Mouse (Mus musculus) heart, embryonic 11.5 days (tissue): ENCODE results near the gene Oasl1. TPM values are rescaled to one million over a fixed set of nuclear protein-coding genes. Genes with fewer than 3 reads are reported as not detected.
"Not testable (repeated sequence)": the region's sequence is repeated elsewhere in the genome, so short reads cannot be mapped to it uniquely, and the experiment has no call there.

ENCODE experiments used
- ATAC-seq: fragments of 200-750 bp; cut with Nextera tagmentation; replicated peaks from 2 replicates; pipeline ENCODE4 v1.8.0; 2017; ENCODE audit warnings: moderate library complexity; ENCODE audit not compliant: insufficient number of reproducible peaks, low FRiP score, low TSS enrichment
- H3K27ac ChIP-seq: fragments of 300-500 bp; sonication (generic); 2 replicates; pipeline ENCODE4 v1.5.1; 2014; ENCODE audit warnings: mild to moderate bottlenecking, low read depth, low read length
- H3K27me3 ChIP-seq: fragments of 300-500 bp; sonication (generic); 2 replicates; pipeline ENCODE4 v1.6.1; 2014; ENCODE audit warnings: mild to moderate bottlenecking, low read length, mixed read lengths; ENCODE audit not compliant: control insufficient read depth, insufficient read depth
- H3K36me3 ChIP-seq: fragments of 300-500 bp; sonication (generic); 2 replicates; pipeline ENCODE4 v1.6.1; 2014; ENCODE audit warnings: mild to moderate bottlenecking, low read length, moderate library complexity, mixed read lengths; ENCODE audit not compliant: control insufficient read depth, insufficient read depth
- H3K4me1 ChIP-seq: fragments of 300-500 bp; sonication (generic); 2 replicates; pipeline ENCODE4 v1.6.1; 2014; ENCODE audit warnings: low read length; ENCODE audit not compliant: control insufficient read depth, insufficient read depth
- H3K4me2 ChIP-seq: fragments of 300-500 bp; sonication (generic); 2 replicates; pipeline ENCODE4 v1.6.1; 2014; ENCODE audit warnings: mild to moderate bottlenecking, moderate library complexity
- H3K4me3 ChIP-seq: fragments of 300-500 bp; sonication (generic); 2 replicates; pipeline ENCODE4 v1.5.1; 2014; ENCODE audit warnings: low read depth, low read length
- H3K9ac ChIP-seq: fragments of 300-500 bp; sonication (generic); 2 replicates; pipeline ENCODE4 v1.6.1; 2014; ENCODE audit warnings: mild to moderate bottlenecking, low read depth, low read length, moderate library complexity
- H3K9me3 ChIP-seq: fragments of 300-500 bp; sonication (generic); replicated peaks from 2 replicates; pipeline ENCODE4 v1.6.1; 2016; ENCODE audit warnings: low read length; ENCODE audit not compliant: control insufficient read depth
- WGBS: fragments of 180-500 bp; shearing (Covaris S2); extraction: QIAGEN DNeasy Blood & Tissue Kit; methylation state at CpG from one replicate; pipeline ENCODE4 v1.1.7; 2014; ENCODE audit not compliant: insufficient replicate concordance; 5-methylcytosine and 5-hydroxymethylcytosine counted together
- polyA plus RNA-seq: library from polyadenylated mRNA; unstranded; fragments of >200 nt; fragmentation: Nextera tagmentation; extraction: Ambion mirVana; gene quantifications from 2 replicates; pipeline ENCODE4 v1.2.1, GENCODE M21; 2014

The Oasl1 gene
- 0.30 and 0.37 TPM in 2 replicates for polyA plus RNA-seq

DNA sequence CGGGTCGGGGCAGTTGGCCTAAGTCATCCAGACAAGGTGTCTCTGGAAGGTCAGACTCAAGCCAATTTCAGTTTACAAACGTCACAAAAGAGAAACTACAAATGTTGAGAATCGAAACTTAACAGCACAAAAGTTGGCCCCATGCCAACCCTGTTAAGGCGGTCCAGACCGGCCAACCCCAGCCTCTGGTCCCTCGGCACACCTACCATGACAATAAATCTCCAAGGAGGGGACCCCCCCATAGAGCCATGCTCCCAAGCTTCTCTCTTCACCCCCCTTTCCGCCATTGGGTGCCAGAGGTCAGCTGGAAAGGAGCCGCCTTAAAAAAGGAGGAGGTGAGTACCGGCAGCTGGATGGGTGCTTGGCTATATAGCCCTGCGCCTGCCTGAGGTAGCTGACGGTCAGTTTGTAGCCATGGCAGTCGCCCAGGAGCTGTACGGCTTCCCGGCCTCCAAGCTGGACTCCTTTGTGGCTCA lies at the start of gene Oasl1:
TSS of gene Oasl1 (plus strand) at position 243 of the 476 bp plus-strand sequence.
- WGBS, result 52% methylated on average over 15 of the region's 15 CpGs

DNA sequence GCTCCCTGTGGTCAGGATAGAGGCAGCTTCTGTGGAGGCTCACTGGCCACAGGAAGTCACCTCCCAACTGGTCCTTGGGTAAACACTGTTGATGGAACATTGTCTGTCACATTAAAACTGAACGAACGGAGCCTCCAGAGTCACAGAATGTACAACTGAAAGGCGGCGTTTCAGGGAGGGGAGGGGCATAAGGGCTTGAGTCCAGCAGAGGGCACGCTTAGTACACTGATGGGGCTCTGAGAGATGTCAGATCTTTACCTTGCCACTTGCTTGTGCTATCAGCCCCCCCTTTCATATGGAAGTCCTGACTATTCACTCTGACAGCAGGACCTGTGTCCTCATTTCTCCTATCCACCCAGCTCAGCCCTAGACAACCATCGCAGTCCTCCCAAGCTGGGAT lies 47.2 kb upstream of the Oasl1 start:
- H3K4me2 ChIP-seq, result peak overlapping the region; percentile 25; the same call in 1 of the 2 replicates
- no peak overlapping the region for H3K27ac ChIP-seq
- no peak overlapping the region for H3K4me3 ChIP-seq
- ATAC-seq, result no peak
- no peak overlapping the region for H3K9ac ChIP-seq
- no peaks in the 10 kb centered on the region for H3K9me3 ChIP-seq
- 41% methylated on average over 6 of the region's 6 CpGs for WGBS
- H3K27me3 ChIP-seq, result peaks cover 3% of the 10 kb centered on the region; the same call in 1 of the 2 replicates
- no peaks in the 10 kb centered on the region for H3K36me3 ChIP-seq
- H3K4me1 ChIP-seq, result no peaks in the 10 kb centered on the region

More for the DNA sequence above, at the start of gene Oasl1:
- 0 out of 2 replicates have a peak, but pooled peaks cover 4% of the 10 kb centered on the region for H3K4me1 ChIP-seq
- no peaks in the 10 kb centered on the region for H3K36me3 ChIP-seq
- peak within 1 kb of the TSS; percentile 36 for H3K4me2 ChIP-seq
- no peak for ATAC-seq
- H3K9ac ChIP-seq, result no peak within 1 kb of the TSS
- H3K4me3 ChIP-seq, result no peak within 1 kb of the TSS
- H3K9me3 ChIP-seq, result no peaks in the 10 kb centered on the region
- H3K27me3 ChIP-seq, result no peaks in the 10 kb centered on the region
- H3K27ac ChIP-seq, result no peak within 1 kb of the TSS

DNA sequence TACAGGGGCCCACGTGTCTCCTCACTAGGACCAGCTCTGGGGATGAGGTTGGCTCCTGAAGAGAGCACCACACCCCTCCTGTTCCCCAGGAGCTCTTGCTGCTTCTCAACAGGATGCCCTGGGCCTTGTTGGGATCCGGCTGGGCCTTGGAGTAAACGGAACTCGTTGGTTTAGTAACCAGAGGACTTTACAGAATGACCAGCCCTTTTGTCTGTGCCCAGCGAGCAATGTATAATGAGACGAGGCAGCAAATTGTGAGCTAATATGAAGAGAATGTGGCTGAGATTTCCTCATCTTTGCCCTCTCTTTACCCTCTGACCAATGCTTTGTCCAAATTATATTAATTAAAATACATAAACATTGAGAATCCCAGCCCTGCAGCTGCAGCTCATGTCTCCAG lies 46.7 kb upstream of the Oasl1 start:
- no peaks in the 10 kb centered on the region for H3K4me1 ChIP-seq
- no peaks in the 10 kb centered on the region for H3K9me3 ChIP-seq
- H3K27ac ChIP-seq, result no peak overlapping the region
- no peak for ATAC-seq
- no peaks in the 10 kb centered on the region for H3K36me3 ChIP-seq
- H3K27me3 ChIP-seq, result peaks cover 3% of the 10 kb centered on the region; the same call in 1 of the 2 replicates
- H3K9ac ChIP-seq, result no peak overlapping the region
- H3K4me2 ChIP-seq, result no peak overlapping the region
- no peak overlapping the region for H3K4me3 ChIP-seq
- 55% methylated on average over 6 of the region's 6 CpGs for WGBS

DNA sequence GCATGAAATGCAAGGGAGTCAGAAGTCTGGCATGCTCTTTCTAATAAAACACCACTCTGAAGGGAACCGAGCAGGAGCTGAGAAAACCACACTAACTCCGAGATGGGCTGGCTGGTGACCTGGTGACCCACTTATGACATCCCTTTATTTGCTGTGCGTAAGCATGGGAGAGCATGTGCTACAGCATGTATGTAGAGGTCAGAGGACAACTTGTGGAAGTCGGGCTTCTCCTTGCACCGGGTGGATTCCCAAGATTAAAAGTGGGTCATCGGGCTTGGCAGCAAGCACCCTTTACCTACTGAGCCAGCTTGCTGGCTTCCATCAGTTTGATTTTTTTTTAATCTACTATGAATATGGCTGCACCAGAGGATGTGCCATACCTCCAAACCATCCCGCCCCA lies 45.6 kb upstream of the Oasl1 start:
- ATAC-seq, result no peak
- no peak overlapping the region for H3K9ac ChIP-seq
- H3K27ac ChIP-seq, result no peak overlapping the region
- peaks cover 5% of the 10 kb centered on the region; the same call in 1 of the 2 replicates for H3K27me3 ChIP-seq
- H3K4me2 ChIP-seq, result no peak overlapping the region
- H3K9me3 ChIP-seq, result no peaks in the 10 kb centered on the region
- no peak overlapping the region for H3K4me3 ChIP-seq
- 73% methylated on average over 7 of the region's 7 CpGs for WGBS
- H3K36me3 ChIP-seq, result no peaks in the 10 kb centered on the region
- no peaks in the 10 kb centered on the region for H3K4me1 ChIP-seq

DNA sequence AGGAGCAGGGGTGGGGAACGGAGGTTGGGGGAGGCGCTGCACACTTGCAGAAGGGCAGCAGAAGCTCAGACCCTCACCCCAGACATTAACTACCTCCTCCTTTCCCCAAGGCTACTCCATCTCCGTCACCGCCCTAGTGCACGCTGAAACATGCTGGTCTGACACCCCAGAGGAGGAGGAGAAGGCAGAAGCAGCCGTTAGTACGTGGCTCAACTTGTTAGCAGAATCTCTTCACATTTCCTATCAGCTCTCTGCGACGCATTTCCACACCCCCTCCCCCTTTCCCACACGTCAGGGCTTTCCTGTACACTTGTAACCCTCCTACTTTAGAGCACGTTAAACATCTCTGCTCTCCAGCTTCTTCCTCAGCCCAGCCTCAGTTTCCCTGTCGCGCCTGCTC lies 43.6 kb upstream of the Oasl1 start:
- peaks cover 7% of the 10 kb centered on the region; the same call in 1 of the 2 replicates for H3K27me3 ChIP-seq
- no peaks in the 10 kb centered on the region for H3K36me3 ChIP-seq
- no peaks in the 10 kb centered on the region for H3K4me1 ChIP-seq
- no peak overlapping the region for H3K4me2 ChIP-seq
- H3K9ac ChIP-seq, result no peak overlapping the region
- 41% methylated on average over 13 of the region's 13 CpGs for WGBS
- no peak overlapping the region for H3K27ac ChIP-seq
- H3K4me3 ChIP-seq, result no peak overlapping the region
- no peak for ATAC-seq
- no peaks in the 10 kb centered on the region for H3K9me3 ChIP-seq

DNA sequence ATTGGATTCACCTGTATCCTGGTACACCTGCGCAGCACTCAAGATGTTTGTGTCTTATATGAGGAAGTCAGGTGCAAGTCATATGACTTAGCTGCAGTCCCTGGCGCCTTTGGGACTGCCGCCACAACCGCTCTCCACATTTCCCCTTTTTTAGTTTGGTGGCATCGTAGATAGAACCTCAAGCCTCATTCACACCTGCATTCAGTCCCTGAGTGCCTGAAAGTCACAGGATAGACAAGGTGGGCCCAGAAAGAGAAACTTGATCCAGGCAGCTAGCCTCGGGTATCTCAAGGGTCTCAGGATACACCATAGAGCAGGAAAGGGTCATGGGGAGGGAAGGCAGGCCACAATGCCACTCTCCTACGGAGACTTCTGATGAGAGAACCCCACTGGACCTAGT lies 40.7 kb upstream of the Oasl1 start:
- H3K9ac ChIP-seq, H3K4me3 ChIP-seq, H3K4me1 ChIP-seq, ATAC-seq, H3K27me3 ChIP-seq, H3K4me2 ChIP-seq, H3K27ac ChIP-seq, H3K9me3 ChIP-seq, H3K36me3 ChIP-seq: not testable (repeated sequence)
- 75% methylated on average over 6 of the region's 7 CpGs for WGBS

DNA sequence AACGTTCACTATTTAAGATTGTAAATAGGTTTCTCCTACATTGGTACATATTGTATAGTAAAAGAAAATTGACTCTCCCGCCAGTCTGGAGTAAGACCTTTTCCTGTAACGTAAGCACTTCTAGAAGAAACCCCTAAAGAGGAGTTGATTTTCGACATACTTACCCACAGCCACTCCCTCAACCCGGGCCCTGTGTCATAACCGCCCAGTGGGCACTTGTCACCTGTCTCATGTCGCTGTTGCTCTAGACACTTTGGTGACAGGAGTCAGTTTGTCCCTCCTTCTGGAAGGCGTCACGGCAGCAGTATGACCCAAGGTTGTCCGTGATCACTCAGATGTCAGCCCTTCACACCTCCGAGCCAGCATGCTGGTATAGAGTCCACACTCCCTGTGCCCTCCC lies 40.0 kb upstream of the Oasl1 start:
- Histone ChIP-seq H3K27me3 (peaks cover 7% of the 10 kb centered on the region; the same call in 1 of the 2 replicates), H3K4me1 (no peaks in the 10 kb centered on the region), H3K4me3 (no peak overlapping the region), H3K4me2 (no peak overlapping the region), H3K27ac (no peak overlapping the region), H3K36me3 (no peaks in the 10 kb centered on the region), H3K9me3 (no peaks in the 10 kb centered on the region), H3K9ac (no peak overlapping the region)
- no peak for ATAC-seq
- 74% methylated on average over 11 of the region's 11 CpGs for WGBS

DNA sequence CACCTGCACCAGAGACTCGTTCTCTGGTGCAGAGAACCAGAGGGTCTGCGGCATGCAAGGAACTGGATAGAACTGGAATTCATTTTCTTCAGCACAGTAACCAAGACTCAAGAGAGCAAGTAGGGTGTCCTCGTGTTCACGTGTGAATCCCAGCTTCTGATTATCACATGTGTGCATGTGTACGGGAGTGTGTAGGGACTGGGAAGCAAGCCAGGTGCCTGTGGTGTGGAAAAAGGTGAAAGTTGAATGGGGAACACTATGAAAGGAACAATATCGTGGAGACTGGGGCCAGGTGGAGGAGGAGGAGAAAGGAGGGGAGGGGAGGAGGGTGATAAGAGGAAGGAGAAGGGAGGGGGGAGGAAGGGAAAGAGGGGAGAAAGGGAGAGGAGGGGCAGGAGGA lies 36.2 kb upstream of the Oasl1 start:
- H3K36me3 ChIP-seq, result no peaks in the 10 kb centered on the region
- WGBS, result 77% methylated on average over 6 of the region's 6 CpGs
- H3K4me2 ChIP-seq, result no peak overlapping the region
- no peak overlapping the region for H3K27ac ChIP-seq
- H3K9ac ChIP-seq, result no peak overlapping the region
- H3K9me3 ChIP-seq, result no peaks in the 10 kb centered on the region
- 0 out of 2 replicates have a peak, but pooled peaks cover 4% of the 10 kb centered on the region for H3K27me3 ChIP-seq
- no peak overlapping the region for H3K4me3 ChIP-seq
- no peaks in the 10 kb centered on the region for H3K4me1 ChIP-seq
- ATAC-seq, result no peak

DNA sequence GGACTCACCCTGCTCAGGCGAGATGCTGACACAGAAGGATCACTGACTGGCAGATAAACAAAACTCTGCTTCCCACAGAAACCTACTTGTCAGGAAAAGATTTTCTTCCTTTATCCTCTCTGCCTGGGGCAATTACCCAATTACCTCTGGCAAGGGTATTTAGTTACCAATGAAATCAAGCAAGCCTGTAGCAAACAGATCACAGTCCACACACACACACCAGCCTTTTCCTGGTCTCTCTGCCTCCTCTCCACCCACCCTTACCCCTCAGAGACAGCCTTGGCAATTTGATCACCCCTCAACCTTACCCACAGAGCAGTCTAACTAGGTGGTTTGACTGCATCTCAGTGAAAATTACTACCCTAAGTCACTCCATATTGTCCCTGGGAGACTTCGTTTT lies 34.0 kb upstream of the Oasl1 start:
- Histone ChIP-seq H3K4me1 (no peaks in the 10 kb centered on the region), H3K9ac (no peak overlapping the region), H3K27ac (no peak overlapping the region), H3K27me3 (no peaks in the 10 kb centered on the region), H3K36me3 (no peaks in the 10 kb centered on the region), H3K4me2 (no peak overlapping the region), H3K4me3 (no peak overlapping the region), H3K9me3 (no peaks in the 10 kb centered on the region)
- 74% methylated on average over 2 of the region's 2 CpGs for WGBS
- no peak for ATAC-seq
